Mouse (Mus musculus): ENCODE data around the gene Styk1.
A peak's percentile ranks its signal among the peaks of the same experiment; 100 is the strongest.

Gene Styk1

GRCm38 (mm10) chr6:131353352-131353919 lies at the start of gene Styk1:
Gene Styk1 (minus strand): TSS chr6:131353597.
- DNase-seq (ENCODE audit: low read depth, low spot score) = peak; percentile 71

GRCm38 (mm10) chr6:131403036-131403435 lies 49.6 kb upstream of the Styk1 start:
- DNase-seq (ENCODE audit: low read depth, low spot score) = no peak

GRCm38 (mm10) chr6:131402606-131403005 lies 49.2 kb upstream of the Styk1 start:
- DNase-seq (ENCODE audit: low read depth, low spot score) = no peak

GRCm38 (mm10) chr6:131401259-131401658 lies 47.9 kb upstream of the Styk1 start:
- DNase-seq (ENCODE audit: low read depth, low spot score) = no peak

- DNase-seq (ENCODE audit: low read depth, low spot score) = no peak
These were observed 43.3 kb upstream of the Styk1 start for GRCm38 (mm10) chr6:131396650-131397049.

- no peak for DNase-seq (ENCODE audit: low read depth, low spot score)
These were observed 40.7 kb upstream of the Styk1 start for GRCm38 (mm10) chr6:131393873-131394660.

GRCm38 (mm10) chr6:131388040-131389021 lies 34.9 kb upstream of the Styk1 start, which contains the start of gene Ybx3:
Gene Ybx3 (minus strand): TSS chr6:131388476.
- DNase-seq (ENCODE audit: low read depth, low spot score) = peak; percentile 58

- peak; percentile 26 for DNase-seq (ENCODE audit: low read depth, low spot score)
These were observed 34.0 kb upstream of the Styk1 start for GRCm38 (mm10) chr6:131387221-131388039.

- no peak for DNase-seq (ENCODE audit: low read depth, low spot score)
These were observed 33.1 kb upstream of the Styk1 start for GRCm38 (mm10) chr6:131386416-131387019.

- DNase-seq (ENCODE audit: low read depth, low spot score) = no peak
These were observed 32.1 kb upstream of the Styk1 start for GRCm38 (mm10) chr6:131385469-131385868.

- DNase-seq (ENCODE audit: low read depth, low spot score) = no peak
These were observed 30.4 kb upstream of the Styk1 start for GRCm38 (mm10) chr6:131383713-131384330.

GRCm38 (mm10) chr6:131382984-131383337 lies 29.6 kb upstream of the Styk1 start:
- DNase-seq (ENCODE audit: low read depth, low spot score) = no peak

- no peak for DNase-seq (ENCODE audit: low read depth, low spot score)
These were observed 29.0 kb upstream of the Styk1 start for GRCm38 (mm10) chr6:131382232-131382983.

- no peak for DNase-seq (ENCODE audit: low read depth, low spot score)
These were observed 25.5 kb upstream of the Styk1 start for GRCm38 (mm10) chr6:131378858-131379428.

GRCm38 (mm10) chr6:131377378-131377777 lies 24.0 kb upstream of the Styk1 start:
- no peak for DNase-seq (ENCODE audit: low read depth, low spot score)

GRCm38 (mm10) chr6:131374594-131375340 lies 21.4 kb upstream of the Styk1 start:
- DNase-seq (ENCODE audit: low read depth, low spot score) = no peak

GRCm38 (mm10) chr6:131373160-131373559 lies 19.8 kb upstream of the Styk1 start:
- DNase-seq (ENCODE audit: low read depth, low spot score) = no peak

- DNase-seq (ENCODE audit: low read depth, low spot score) = no peak
These were observed 17.4 kb upstream of the Styk1 start for GRCm38 (mm10) chr6:131370767-131371166.

Measured in embryo, embryonic 11.5 days (tissue).